Mouse (Mus musculus): ENCODE measurements around the gene Sorcs3. TPM values are rescaled to one million over a fixed set of nuclear protein-coding genes. Genes with fewer than 3 reads are reported as not detected.

Sorcs3 gene
- polyA plus RNA-seq, 1 experiment: 0.01 TPM

GRCm38 (mm10) chr19:48630671-48631327, 425.0 kb downstream of the Sorcs3 start:
- Histone ChIP-seq H3K79me3 (ENCODE audit: low read depth) (no peaks in the 10 kb centered on the region), H3K27me3 (ENCODE audit: control insufficient read depth, insufficient read depth, insufficient read length) (no peaks in the 10 kb centered on the region), H3K4me3 (ENCODE audit: insufficient read depth, poor library complexity, severe bottlenecking) (no peak overlapping the region), H3K79me2 (ENCODE audit: control insufficient read depth, insufficient read depth) (no peaks in the 10 kb centered on the region), H3ac (ENCODE audit: control insufficient read depth, insufficient read length, low read depth) (no peak overlapping the region), H3K36me3 (ENCODE audit: control insufficient read depth, insufficient read depth) (no peaks in the 10 kb centered on the region)
- TF ChIP-seq MYOD1 (IDR thresholded peaks at IDR 0.05; ENCODE audit: control insufficient read depth, insufficient read length, low read depth): no peak
- no peak for TF ChIP-seq CTCF (IDR thresholded peaks at IDR 0.05; ENCODE audit: control insufficient read depth, insufficient read depth, insufficient read length)
- TF ChIP-seq MAX (IDR thresholded peaks at IDR 0.05): no peak
- no peak for TF ChIP-seq MYOG (IDR thresholded peaks at IDR 0.05; ENCODE audit: control insufficient read depth, extremely low read depth, insufficient read length)

GRCm38 (mm10) chr19:48642566-48642965, 436.7 kb downstream of the Sorcs3 start:
- Histone ChIP-seq H3K36me3 (ENCODE audit: control insufficient read depth, insufficient read depth) (no peaks in the 10 kb centered on the region), H3K4me3 (ENCODE audit: insufficient read depth, poor library complexity, severe bottlenecking) (no peak overlapping the region), H3K79me3 (ENCODE audit: low read depth) (no peaks in the 10 kb centered on the region), H3ac (ENCODE audit: control insufficient read depth, insufficient read length, low read depth) (no peak overlapping the region), H3K79me2 (ENCODE audit: control insufficient read depth, insufficient read depth) (no peaks in the 10 kb centered on the region), H3K27me3 (ENCODE audit: control insufficient read depth, insufficient read depth, insufficient read length) (no peaks in the 10 kb centered on the region)
- TF ChIP-seq CEBPB (IDR thresholded peaks at IDR 0.05; ENCODE audit: low read depth): no peak
- TF ChIP-seq CTCF (IDR thresholded peaks at IDR 0.05; ENCODE audit: control insufficient read depth, insufficient read depth, insufficient read length): no peak

GRCm38 (mm10) chr19:48649941-48650340, 444.1 kb downstream of the Sorcs3 start:
- H3K79me3 ChIP-seq (ENCODE audit: low read depth): no peaks in the 10 kb centered on the region
- no peak overlapping the region for H3K4me3 ChIP-seq (ENCODE audit: insufficient read depth, poor library complexity, severe bottlenecking)
- H3ac ChIP-seq (ENCODE audit: control insufficient read depth, insufficient read length, low read depth): no peak overlapping the region
- no peak for TF ChIP-seq CEBPB (IDR thresholded peaks at IDR 0.05; ENCODE audit: low read depth)
- no peak for TF ChIP-seq CTCF (IDR thresholded peaks at IDR 0.05; ENCODE audit: control insufficient read depth, insufficient read depth, insufficient read length)
- no peak for TF ChIP-seq MYOD1 (IDR thresholded peaks at IDR 0.05; ENCODE audit: control insufficient read depth, insufficient read length, low read depth)
- TF ChIP-seq USF1 (IDR thresholded peaks at IDR 0.05; ENCODE audit: low read depth): no peak
- no peak for TF ChIP-seq MAX (IDR thresholded peaks at IDR 0.05)
- TF ChIP-seq FOSL1 (IDR thresholded peaks at IDR 0.05; ENCODE audit: insufficient read depth, low read length, poor library complexity, severe bottlenecking): no peak
- no peak for TF ChIP-seq MYOG (IDR thresholded peaks at IDR 0.05; ENCODE audit: control insufficient read depth, extremely low read depth, insufficient read length)
- peaks cover 4% of the 10 kb centered on the region for H3K27me3 ChIP-seq (ENCODE audit: control insufficient read depth, insufficient read depth, insufficient read length)
- H3K79me2 ChIP-seq (ENCODE audit: control insufficient read depth, insufficient read depth): no peaks in the 10 kb centered on the region
- no peaks in the 10 kb centered on the region for H3K36me3 ChIP-seq (ENCODE audit: control insufficient read depth, insufficient read depth)

- no peaks in the 10 kb centered on the region for H3K79me3 ChIP-seq (ENCODE audit: low read depth)
- no peak overlapping the region for H3ac ChIP-seq (ENCODE audit: control insufficient read depth, insufficient read length, low read depth)
- TF ChIP-seq CEBPB (IDR thresholded peaks at IDR 0.05; ENCODE audit: low read depth) (no peak), FOSL1 (IDR thresholded peaks at IDR 0.05; ENCODE audit: insufficient read depth, low read length, poor library complexity, severe bottlenecking) (no peak), MYOG (IDR thresholded peaks at IDR 0.05; ENCODE audit: control insufficient read depth, extremely low read depth, insufficient read length) (no peak), USF1 (IDR thresholded peaks at IDR 0.05; ENCODE audit: low read depth) (no peak), MAX (IDR thresholded peaks at IDR 0.05) (no peak), CTCF (IDR thresholded peaks at IDR 0.05; ENCODE audit: control insufficient read depth, insufficient read depth, insufficient read length) (no peak), MYOD1 (IDR thresholded peaks at IDR 0.05; ENCODE audit: control insufficient read depth, insufficient read length, low read depth) (no peak)
- peaks cover 4% of the 10 kb centered on the region for H3K27me3 ChIP-seq (ENCODE audit: control insufficient read depth, insufficient read depth, insufficient read length)
- no peak overlapping the region for H3K4me3 ChIP-seq (ENCODE audit: insufficient read depth, poor library complexity, severe bottlenecking)
- no peaks in the 10 kb centered on the region for H3K36me3 ChIP-seq (ENCODE audit: control insufficient read depth, insufficient read depth)
- H3K79me2 ChIP-seq (ENCODE audit: control insufficient read depth, insufficient read depth): no peaks in the 10 kb centered on the region
These were observed 445.8 kb downstream of the Sorcs3 start for GRCm38 (mm10) chr19:48651617-48652016.

- Histone ChIP-seq H3ac (ENCODE audit: control insufficient read depth, insufficient read length, low read depth) (no peak overlapping the region), H3K79me2 (ENCODE audit: control insufficient read depth, insufficient read depth) (no peaks in the 10 kb centered on the region), H3K79me3 (ENCODE audit: low read depth) (no peaks in the 10 kb centered on the region), H3K27me3 (ENCODE audit: control insufficient read depth, insufficient read depth, insufficient read length) (no peaks in the 10 kb centered on the region), H3K4me3 (ENCODE audit: insufficient read depth, poor library complexity, severe bottlenecking) (no peak overlapping the region), H3K36me3 (ENCODE audit: control insufficient read depth, insufficient read depth) (no peaks in the 10 kb centered on the region)
- no peak for TF ChIP-seq MYOD1 (IDR thresholded peaks at IDR 0.05; ENCODE audit: control insufficient read depth, insufficient read length, low read depth)
- no peak for TF ChIP-seq MYOG (IDR thresholded peaks at IDR 0.05; ENCODE audit: control insufficient read depth, extremely low read depth, insufficient read length)
- no peak for TF ChIP-seq CTCF (IDR thresholded peaks at IDR 0.05; ENCODE audit: control insufficient read depth, insufficient read depth, insufficient read length)
- no peak for TF ChIP-seq USF1 (IDR thresholded peaks at IDR 0.05; ENCODE audit: low read depth)
- no peak for TF ChIP-seq MAX (IDR thresholded peaks at IDR 0.05)
- no peak for TF ChIP-seq CEBPB (IDR thresholded peaks at IDR 0.05; ENCODE audit: low read depth)
- no peak for TF ChIP-seq FOSL1 (IDR thresholded peaks at IDR 0.05; ENCODE audit: insufficient read depth, low read length, poor library complexity, severe bottlenecking)
These were observed 454.4 kb downstream of the Sorcs3 start for GRCm38 (mm10) chr19:48660201-48660600.

GRCm38 (mm10) chr19:48679896-48680295, 474.1 kb downstream of the Sorcs3 start:
- TF ChIP-seq MYOG (IDR thresholded peaks at IDR 0.05; ENCODE audit: control insufficient read depth, extremely low read depth, insufficient read length) (no peak), CEBPB (IDR thresholded peaks at IDR 0.05; ENCODE audit: low read depth) (no peak), USF1 (IDR thresholded peaks at IDR 0.05; ENCODE audit: low read depth) (no peak), CTCF (IDR thresholded peaks at IDR 0.05; ENCODE audit: control insufficient read depth, insufficient read depth, insufficient read length) (no peak), FOSL1 (IDR thresholded peaks at IDR 0.05; ENCODE audit: insufficient read depth, low read length, poor library complexity, severe bottlenecking) (no peak), MAX (IDR thresholded peaks at IDR 0.05) (no peak), MYOD1 (IDR thresholded peaks at IDR 0.05; ENCODE audit: control insufficient read depth, insufficient read length, low read depth) (no peak)
- no peaks in the 10 kb centered on the region for H3K36me3 ChIP-seq (ENCODE audit: control insufficient read depth, insufficient read depth)
- no peak overlapping the region for H3ac ChIP-seq (ENCODE audit: control insufficient read depth, insufficient read length, low read depth)
- no peaks in the 10 kb centered on the region for H3K79me3 ChIP-seq (ENCODE audit: low read depth)
- no peaks in the 10 kb centered on the region for H3K79me2 ChIP-seq (ENCODE audit: control insufficient read depth, insufficient read depth)
- no peak overlapping the region for H3K4me3 ChIP-seq (ENCODE audit: insufficient read depth, poor library complexity, severe bottlenecking)
- H3K27me3 ChIP-seq (ENCODE audit: control insufficient read depth, insufficient read depth, insufficient read length): no peaks in the 10 kb centered on the region
